Comparison of ENCODE assay signal across 8 mouse cellular contexts in the genomic region with DNA sequence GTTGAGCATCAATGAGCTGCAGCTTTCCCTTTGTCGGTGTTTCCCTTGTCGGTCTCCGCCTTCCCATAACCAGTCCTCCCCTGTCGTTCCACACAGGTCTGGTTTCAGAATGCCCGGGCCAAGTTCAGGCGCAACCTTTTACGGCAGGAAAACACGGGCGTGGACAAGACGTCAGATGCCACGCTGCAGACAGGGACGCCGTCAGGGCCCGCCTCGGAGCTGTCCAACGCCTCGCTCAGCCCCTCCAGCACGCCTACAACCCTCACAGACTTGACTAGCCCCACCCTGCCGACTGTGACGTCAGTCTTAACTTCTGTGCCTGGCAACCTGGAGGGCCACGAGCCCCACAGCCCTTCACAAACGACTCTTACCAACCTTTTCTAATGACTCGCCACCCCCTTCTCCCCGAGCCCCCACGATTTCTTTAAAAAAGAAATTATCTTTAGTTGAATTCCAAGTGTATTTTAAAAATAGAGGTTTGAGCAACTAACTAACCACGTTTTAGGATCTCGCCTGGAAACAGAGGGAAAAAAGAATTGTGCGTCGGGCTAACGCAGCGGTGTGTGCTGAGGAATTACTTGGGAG. TPM values are rescaled to one million over a fixed set of nuclear protein-coding genes. Genes with fewer than 3 reads are reported as not detected.
DNase-seq lines count a peak whose midpoint lies in the region; ATAC-seq and TF ChIP-seq lines count a peak whose summit lies in the region.

No protein-coding gene starts in this region.

- no peaks in the 10 kb centered on the region for H3K36me3 ChIP-seq in heart, postnatal 0 days (replicated peaks; ENCODE audit: control insufficient read depth, insufficient read depth, low read length)

- no peak for TF ChIP-seq EP300 in heart, postnatal 0 days (IDR thresholded peaks at IDR 0.05; ENCODE audit: low read depth)

- no peak for TF ChIP-seq CTCF in layer of hippocampus, adult 2 months (conservative IDR thresholded peaks at IDR 0.05)
- no peak for TF ChIP-seq CTCF in heart, postnatal 0 days (IDR thresholded peaks at IDR 0.05; ENCODE audit: low read depth)

- no peak overlapping the region for H3K9ac ChIP-seq in heart, postnatal 0 days (replicated peaks; ENCODE audit: low read depth, low read length)

- H3K27ac ChIP-seq in layer of hippocampus, adult 2 months, result no peak overlapping the region; the same call in 1 of the 2 replicates
- H3K27ac ChIP-seq in heart, postnatal 0 days (ENCODE audit: low read depth), result no peak overlapping the region

- peaks cover 76% of the 10 kb centered on the region for H3K27me3 ChIP-seq in heart, postnatal 0 days (ENCODE audit: control insufficient read depth, insufficient read depth, low read length)

- 6% methylated on average over 31 of the region's 31 CpGs for WGBS in heart, postnatal 0 days

- peak overlapping the region; percentile 59 for H3K4me2 ChIP-seq in heart, postnatal 0 days (ENCODE audit: low read depth, low read length)

- peak; percentile 87 for ATAC-seq in heart, postnatal 0 days (ENCODE audit: insufficient read depth, low read depth)
- ATAC-seq in megakaryocyte, adult 5-6 weeks (ENCODE audit: poor library complexity, severe bottlenecking), result peak; percentile 75

- 0 out of 2 replicates have a peak, but pooled peaks cover 4% of the 10 kb centered on the region for H3K9me3 ChIP-seq in heart, postnatal 0 days (replicated peaks; ENCODE audit: control insufficient read depth, low read length)

- H3K4me3 ChIP-seq in layer of hippocampus, adult 2 months, result no peak overlapping the region; the same call in 1 of the 2 replicates
- H3K4me3 ChIP-seq in heart, postnatal 0 days (ENCODE audit: low read depth, low read length), result peak overlapping the region; percentile 38

- H3K4me1 ChIP-seq in heart, postnatal 0 days (ENCODE audit: control insufficient read depth, insufficient read depth), result no peaks in the 10 kb centered on the region

- DNase-seq in layer of hippocampus, postnatal 10 days (ENCODE audit: low spot score in 2 of 2), result peak; percentile 36 to 43
- DNase-seq in layer of hippocampus, adult 2 months (ENCODE audit: low spot score in 2 of 2), result no peak
- peak; percentile 37 for DNase-seq in c-Kit-positive CD71-positive TER-119-positive erythroid progenitor cells, embryonic 14.5 days (ENCODE audit: low spot score)
- peak; percentile 60 for DNase-seq in heart, postnatal 0 days (ENCODE audit: low spot score)
- peak; percentile 44 to 72 for DNase-seq in kidney, postnatal 36 days
- peak; percentile 70 for DNase-seq in testis, postnatal 10 days (ENCODE audit: low spot score)
- DNase-seq in layer of hippocampus, adult 8-10 months (ENCODE audit: low spot score in 2 of 2), result no peak

RNA-seq across cellular contexts. Expression of a gene that starts 29.8 kb away (rescaled TPM):
- total RNA-seq in layer of hippocampus, postnatal 10 days (2021), result 100 to 1,000 TPM; 104 to 105 TPM
- 10 to 100 TPM; 96.6 to 99.5 TPM for total RNA-seq in layer of hippocampus, adult 2 months (2021)
- not detected in 2 replicates for total RNA-seq in heart, postnatal 0 days (2014; rRNA removed; ENCODE audit: low replicate concordance)
- 0.04 TPM in 1 of 2 replicates, not detected in the other for polyA plus RNA-seq in heart, postnatal 0 days (2015; fragmentation: Nextera tagmentation; extraction: Ambion mirVana)
- 0.18 and 1.0 TPM in 2 replicates for total RNA-seq in megakaryocyte, adult 5-6 weeks (2015)
- total RNA-seq in megakaryocyte, adult 5-6 weeks (2017), result not detected in 2 replicates
- total RNA-seq in layer of hippocampus, adult 8-10 months (2022), result 10 to 100 TPM; 67.2 to 84.6 (median 74.4) TPM

Comparison
In these comparisons a context has a peak if more than half of its experiments do, and no peak if none do; other contexts are left out.
1. DNase-seq: peak in layer of hippocampus, postnatal 10 days (2 of 2), c-Kit-positive CD71-positive TER-119-positive erythroid progenitor cells, embryonic 14.5 days (single experiment), heart, postnatal 0 days (single experiment), kidney, postnatal 36 days (2 of 2) and testis, postnatal 10 days (single experiment); none in layer of hippocampus, adult 2 months (0 of 2) and layer of hippocampus, adult 8-10 months (0 of 2).
2. RNA of a gene that starts 29.8 kb away (total RNA-seq): 104 to 105 TPM in layer of hippocampus, postnatal 10 days, 96.6 to 99.5 TPM in layer of hippocampus, adult 2 months and 67.2 to 84.6 TPM in layer of hippocampus, adult 8-10 months; 0.18 to 1.0 TPM in megakaryocyte, adult 5-6 weeks and not detected in heart, postnatal 0 days; every median in the first group is over 10 times any median in the second.